Mouse (Mus musculus) thymus, postnatal 36 days (tissue): ENCODE measurements around the gene Hoxa6.

ENCODE experiments used
- DNase-seq, 2 experiments: peaks; one replicate each; pipeline ENCODE4 v3.0.0; 2022; ENCODE audit warnings: mixed read lengths in 2 of 2

Gene Hoxa6

DNA sequence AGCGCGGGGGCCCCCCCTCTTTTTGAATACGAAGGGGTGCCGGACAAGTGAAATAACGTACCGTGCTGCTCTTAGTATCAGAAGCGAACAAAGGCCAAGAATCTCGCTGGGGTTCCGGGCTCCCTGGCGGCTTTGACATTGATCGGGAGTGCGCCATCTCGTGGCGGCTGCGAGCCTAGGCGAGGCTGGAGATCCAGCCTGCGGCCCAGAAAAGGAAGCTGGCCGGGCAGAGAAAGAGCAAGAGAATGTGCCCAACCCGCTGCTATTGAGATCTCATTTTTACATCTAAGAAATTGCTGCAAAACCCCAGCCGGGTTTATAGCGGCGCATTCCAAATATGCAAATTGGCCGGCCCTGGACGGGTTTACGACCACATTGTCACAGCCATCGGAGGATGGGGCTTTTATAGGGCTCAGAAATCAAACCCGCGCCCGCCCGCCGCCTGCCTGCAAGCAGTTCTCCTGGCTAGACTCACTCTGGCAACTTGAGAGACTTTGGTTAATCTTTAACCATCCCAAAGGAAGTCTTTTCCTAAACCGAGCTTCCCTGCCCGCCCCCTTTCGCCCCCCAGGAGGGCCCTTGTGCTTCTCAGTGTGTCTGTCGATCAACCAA lies 32.0 kb upstream of the Hoxa6 start, which contains the start of gene Hoxa10:
TSS of gene Hoxa10 (minus strand) at position 466 of the 612 bp plus-strand sequence.
- peak; percentile 75 to 78 for DNase-seq

DNA sequence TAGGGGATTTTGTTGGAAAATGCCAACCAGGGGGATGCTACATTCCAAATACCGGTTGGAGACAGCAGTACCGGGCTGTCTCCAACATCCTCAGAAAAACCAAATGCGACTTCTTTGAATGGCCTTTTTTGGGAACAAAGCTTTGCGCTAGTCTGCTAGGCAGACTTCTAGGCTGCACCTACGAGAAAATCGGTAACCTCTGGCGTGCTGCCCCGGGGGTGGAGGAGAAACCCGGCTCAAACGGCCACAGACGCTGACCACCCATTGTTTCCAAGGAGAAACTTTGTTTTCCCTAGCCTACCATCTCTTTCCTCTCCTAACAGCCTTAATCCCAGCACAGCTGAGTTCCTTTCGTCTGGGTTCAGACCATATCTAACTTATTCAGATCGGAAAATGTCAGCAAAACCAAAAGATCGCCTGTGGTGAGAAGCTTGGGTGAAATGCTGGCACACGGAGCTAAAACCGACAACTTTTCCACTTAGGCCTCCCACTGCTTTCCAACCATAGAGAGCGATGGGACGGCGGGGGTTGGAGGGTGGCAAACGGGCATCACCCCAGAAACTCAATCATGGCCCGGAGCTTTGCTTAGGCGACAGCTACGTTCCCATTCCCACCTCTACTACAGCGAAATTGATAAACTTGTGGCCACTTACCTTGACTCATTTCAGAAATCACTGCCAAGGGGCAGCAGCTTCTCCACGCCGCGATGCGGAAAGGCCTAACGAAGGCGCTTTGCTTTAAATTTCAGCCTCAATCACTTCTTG lies 31.3 kb upstream of the Hoxa6 start:
- DNase-seq = no peak

DNA sequence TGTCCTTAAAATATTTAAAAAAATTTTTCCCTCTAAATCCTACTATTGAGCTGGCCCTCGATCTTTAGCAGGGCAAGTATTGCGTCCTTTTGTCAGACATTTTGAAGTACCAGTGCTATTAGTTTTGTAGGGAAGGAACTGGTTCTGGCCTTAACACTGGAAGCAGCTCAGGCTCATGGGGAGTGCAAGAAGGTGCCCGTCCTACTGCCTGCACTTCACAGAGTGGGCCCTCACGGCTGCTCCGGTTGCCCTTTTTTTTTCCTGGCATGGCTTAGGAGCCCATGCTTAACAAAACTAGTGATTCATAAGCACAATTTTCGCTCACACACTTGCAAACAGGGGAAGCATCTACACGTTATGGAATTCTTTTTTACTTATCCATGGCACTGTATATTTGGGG lies 30.5 kb upstream of the Hoxa6 start:
- DNase-seq = no peak

DNA sequence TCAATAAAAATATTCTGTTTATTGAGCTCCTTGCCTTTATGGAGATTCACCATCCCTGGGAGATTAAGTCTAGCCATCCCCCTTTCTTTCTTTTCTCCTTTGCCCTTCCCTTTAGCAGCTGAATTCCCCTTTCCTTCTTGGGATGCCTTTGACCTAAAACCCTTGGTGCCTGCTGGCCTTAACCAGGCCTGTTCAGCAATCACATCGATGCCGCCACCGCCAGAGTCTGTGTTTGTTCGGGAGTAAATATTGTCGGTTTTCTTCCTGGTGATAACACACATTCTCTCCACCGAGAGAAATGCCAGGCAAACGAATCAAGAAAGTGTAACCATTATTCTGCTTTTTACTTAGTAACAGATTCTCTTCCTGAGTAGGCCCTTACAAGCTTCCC lies 29.6 kb upstream of the Hoxa6 start:
- DNase-seq = no peak

DNA sequence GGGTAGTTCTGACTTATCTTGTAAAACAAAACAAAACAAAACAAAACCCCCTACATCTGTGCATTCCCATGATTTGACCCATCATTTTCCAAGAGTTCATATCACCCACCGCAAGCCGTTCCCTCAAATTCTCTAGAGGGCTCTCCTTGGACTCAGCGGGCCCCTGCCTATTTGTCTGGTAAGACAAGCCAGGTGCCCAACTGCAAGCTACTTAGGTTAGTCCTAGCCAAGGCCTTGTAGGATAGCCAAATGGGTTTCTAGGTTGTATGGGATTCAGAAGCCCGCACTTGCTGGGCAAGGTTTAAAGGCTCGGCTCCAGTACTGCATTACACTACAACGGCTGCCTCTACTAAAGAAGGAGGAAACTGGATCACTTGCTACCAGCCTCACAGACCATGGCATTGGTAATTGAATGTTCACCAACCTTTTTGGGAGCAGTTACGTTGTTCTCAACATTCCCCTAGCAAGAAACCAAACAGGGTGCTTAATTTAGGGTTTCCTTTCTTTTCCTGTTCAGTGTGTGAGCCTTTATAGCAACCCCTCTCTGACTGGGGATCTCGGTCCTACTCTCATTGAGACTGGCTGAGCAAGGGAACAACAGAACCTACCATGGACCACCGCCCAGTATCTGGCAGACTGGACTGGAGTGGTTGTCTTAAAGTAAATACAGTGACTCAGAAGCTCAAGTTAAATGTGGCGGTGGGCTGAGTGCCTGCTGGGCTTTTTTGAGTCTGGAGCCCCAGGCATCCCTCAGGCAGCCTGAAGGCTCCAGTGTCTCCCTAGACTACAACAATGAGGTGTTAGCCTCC lies 29.0 kb upstream of the Hoxa6 start:
- DNase-seq = no peak

DNA sequence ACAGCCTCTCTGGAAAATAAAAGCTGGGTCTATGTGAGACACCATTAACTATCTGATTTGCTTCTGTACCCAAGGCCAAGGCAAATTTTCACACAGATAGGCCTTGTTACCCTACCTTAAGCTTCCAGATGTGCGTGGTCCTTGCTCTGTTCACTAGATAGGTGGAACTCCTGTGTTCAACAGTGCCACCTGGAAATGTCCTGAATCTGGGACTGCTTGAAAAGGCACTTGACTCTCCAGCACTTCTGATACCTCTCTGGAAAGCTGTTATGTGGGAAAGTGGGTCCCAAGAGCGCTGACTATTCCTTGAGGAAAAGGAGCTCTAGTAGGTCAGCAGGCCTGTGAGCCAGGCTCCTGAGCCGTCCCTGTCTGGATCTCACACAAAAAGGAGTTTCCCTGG lies 28.3 kb upstream of the Hoxa6 start:
- DNase-seq = no peak

DNA sequence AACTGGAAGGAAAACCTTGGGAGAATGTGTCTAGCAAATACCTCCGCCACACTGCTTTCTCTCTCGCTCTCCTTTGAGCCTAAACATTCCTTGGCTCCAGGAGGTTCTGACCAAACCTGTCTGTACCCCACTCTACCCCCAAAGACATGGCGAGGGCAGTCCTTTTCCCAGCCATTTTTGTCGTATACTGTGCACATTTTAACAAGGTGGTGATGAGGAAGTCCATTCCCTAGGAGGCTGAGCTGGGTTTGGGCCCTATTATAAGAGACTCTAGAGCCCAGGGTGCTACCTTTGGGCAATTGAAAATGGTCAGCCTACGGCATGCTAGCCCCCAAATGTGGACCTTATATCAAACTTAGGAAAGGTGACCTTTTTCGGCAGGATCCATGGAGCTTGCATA lies 27.3 kb upstream of the Hoxa6 start:
- no peak for DNase-seq

DNA sequence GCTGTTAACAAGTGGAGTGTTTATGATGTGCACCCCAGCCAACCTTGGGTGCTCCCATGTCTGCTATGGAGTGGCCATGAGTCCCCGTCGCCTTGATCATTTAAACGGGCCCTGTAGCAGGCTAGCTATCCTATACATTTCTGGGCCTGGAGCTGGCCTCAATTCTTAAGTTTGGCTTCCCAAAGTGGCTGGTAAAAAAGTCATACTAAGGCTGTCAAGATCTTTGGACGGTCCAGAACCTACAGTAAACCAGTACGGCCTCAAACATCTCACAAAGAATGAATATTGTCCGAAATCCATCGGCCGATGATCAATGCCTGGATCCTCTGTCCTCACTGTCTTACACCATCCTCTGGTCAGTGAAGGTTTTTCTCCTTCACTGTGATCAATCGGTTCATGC lies 26.7 kb upstream of the Hoxa6 start:
- DNase-seq = no peak

DNA sequence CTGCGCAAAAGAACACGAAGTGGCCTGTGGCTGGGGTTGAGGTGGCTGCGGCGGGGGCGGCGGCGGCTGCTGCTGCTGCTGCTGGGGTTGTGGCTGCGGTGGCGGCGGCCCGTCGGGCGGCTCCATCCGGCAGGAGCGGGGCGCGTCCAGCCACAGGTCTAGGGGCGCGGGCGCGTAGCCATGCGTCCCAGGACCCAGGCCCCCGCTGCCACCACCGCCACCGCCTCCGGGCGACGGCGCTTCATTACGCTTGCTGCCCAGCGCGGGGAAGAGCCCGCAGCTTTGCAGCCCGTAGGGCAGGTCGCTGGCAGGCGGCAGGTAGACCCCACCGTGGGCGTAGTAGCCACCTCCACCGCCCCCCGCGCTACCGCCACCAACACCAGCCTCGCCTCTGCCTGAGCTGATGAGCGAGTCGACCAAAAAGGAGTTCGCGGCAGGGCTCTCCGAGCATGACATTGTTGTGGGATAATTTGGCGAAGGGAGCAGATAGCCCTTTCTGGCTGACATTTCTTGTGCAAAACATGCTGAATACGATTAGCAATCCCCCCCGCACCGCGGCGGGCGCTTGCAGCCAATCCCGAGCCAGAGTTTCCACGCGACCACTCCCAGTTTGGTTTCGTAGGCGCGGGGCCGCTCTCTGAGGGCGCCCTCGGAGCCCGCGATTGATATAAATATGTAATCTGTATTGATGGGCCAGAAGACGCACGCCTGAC lies 26.1 kb upstream of the Hoxa6 start:
- no peak for DNase-seq

DNA sequence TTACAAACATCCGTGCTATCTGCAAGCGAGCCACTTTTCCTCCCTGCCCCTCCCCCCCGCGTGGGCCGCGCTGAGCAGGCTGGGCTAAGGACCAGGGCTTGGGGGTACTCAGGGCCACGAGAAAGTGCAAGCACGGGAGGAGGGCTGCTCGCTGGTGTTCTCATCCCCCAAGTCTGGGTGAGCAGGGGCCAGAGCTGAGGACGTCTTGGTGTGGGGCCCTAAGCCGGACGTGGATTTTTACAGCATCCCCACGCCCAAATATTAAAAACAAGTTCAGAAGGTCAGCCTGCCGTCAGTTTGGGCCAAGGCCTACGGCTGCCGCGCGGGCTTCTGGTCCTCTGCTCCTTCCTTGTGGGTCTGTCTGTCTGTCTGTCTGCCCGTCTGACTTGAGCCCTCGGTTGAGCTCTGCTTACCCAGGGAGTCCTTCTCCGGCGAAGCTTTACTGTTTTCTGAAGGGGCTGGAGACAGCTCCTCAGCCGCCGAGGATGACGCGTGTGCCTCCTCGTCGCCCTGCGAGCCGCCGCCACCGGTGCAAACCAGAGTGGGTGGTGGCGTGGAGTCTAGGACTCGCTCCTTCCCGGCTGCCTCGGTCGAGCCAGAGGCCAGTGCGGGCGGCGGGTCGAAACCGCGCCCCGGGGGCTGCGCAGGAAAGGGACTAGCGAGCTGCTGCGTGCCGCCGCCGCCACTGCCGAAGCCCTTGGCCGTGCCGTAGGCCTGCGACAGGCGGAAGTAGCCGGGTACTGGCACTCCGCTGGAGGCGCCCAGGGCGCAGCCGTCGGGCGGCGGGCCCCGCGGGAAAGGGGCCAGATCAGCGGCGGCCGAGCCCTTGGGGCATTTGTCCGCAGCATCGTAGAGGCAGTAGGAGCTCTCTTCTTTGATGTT lies 25.3 kb upstream of the Hoxa6 start:
- DNase-seq = no peak

DNA sequence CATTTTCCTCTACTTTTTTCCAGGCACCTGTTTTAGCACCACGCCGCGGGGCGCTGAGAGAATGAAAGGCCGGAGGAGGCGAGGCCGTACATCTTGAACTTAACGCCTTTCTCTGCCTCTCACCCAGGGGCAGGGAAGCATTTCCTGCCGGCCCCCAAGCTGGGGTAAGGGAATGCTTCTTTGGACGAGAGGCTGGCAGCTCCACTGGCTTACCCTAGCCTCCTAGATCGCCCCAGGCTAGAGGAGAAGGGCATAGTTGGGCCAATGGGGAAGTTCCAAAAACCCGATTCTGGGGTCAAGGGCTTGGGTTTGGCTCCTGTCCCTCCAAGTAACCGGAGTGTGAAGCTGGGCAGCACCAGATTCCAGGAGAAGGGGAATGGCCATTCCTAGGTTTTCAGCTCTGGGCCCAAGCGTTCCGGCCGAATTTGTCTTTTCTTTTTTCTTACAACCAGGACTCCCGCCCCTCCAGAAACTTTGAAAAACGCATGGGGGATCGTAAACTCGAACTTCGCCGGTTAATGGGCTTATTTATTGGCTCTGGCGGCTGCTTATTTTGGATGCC lies 24.5 kb upstream of the Hoxa6 start:
- DNase-seq = no peak

DNA sequence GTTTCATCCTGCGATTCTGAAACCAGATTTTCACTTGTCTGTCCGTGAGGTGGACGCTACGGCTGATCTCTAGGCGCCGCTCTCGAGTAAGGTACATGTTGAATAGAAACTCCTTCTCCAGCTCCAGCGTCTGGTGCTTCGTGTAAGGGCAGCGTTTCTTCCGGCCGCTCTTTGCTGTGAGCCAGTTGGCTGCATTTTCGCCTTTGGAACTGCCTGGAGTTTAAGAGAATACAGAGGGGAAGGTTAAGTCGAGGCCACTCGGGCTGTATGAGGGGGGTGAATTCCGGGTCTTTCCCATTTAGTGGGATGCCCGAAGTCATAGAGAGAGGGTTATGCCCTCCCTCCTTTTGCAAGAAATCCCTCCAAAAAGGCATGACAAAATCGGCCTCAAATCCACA lies 24.0 kb upstream of the Hoxa6 start:
- DNase-seq = no peak

DNA sequence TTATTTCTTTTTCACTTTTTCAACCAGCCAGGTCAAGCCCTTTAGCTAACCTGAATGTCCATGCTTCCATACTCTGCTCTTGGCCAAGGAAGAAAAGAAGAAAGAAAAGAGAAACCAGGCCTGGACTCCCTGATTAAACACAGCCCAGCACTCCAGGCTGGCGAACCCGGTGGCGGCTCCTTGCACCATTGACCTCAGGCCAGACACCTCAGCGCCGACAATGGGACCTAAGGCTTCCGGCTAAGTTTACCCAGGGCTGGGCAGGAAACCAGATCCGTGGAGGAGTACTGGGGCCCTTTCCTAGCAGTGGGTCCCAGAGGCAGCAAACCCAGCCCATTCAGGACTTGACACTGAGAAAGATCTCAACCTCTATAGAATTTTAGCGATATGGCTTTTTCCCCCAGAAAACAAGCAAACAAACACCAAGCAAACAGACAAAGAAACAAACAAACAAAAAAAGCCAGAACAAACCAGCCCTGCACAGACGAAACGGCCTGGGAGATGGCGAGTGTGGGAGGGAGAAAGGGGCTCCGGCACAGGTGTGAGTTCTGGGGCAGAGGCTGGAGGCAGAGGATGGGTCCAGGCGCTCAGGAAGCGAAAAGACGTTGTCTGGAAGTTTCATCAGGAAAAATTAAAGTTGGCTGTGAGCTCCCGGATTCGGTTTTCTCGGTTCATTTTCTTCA lies 23.5 kb upstream of the Hoxa6 start:
- no peak for DNase-seq

DNA sequence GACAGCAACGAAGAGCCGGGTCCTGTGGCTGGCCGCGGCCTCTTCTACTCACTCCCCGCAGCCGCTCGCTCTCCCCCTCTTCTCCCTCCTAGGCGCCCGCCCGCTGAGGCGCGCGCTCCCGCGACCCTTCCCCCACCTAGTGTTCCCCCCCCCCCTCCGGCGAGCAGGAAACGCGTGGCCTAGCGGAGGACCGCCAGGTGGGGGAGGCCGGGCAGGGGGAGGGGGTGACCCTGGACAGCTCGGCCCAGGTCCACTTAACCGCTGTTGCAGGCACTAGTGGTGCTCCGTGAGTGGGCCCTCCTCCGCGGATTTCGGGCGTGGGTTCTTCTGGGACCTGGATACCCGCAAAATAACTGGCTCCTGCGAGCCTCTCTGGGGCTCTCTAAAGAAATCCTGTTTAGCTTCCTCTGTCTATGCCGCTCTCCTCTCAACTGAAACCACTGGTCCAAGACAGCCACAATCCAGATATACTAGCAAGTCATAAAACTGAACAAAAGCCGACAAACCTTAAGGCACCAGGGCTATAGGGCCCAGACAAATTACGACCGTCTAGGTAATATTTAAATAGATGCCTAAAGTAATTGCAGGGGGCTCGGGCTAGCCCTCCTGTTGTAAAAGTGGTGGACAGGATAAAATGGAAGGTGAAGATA lies 22.1 kb upstream of the Hoxa6 start, which contains the start of gene Hoxa9:
TSS of gene Hoxa9 (minus strand) at position 574 of the 650 bp plus-strand sequence.
- no peak for DNase-seq

DNA sequence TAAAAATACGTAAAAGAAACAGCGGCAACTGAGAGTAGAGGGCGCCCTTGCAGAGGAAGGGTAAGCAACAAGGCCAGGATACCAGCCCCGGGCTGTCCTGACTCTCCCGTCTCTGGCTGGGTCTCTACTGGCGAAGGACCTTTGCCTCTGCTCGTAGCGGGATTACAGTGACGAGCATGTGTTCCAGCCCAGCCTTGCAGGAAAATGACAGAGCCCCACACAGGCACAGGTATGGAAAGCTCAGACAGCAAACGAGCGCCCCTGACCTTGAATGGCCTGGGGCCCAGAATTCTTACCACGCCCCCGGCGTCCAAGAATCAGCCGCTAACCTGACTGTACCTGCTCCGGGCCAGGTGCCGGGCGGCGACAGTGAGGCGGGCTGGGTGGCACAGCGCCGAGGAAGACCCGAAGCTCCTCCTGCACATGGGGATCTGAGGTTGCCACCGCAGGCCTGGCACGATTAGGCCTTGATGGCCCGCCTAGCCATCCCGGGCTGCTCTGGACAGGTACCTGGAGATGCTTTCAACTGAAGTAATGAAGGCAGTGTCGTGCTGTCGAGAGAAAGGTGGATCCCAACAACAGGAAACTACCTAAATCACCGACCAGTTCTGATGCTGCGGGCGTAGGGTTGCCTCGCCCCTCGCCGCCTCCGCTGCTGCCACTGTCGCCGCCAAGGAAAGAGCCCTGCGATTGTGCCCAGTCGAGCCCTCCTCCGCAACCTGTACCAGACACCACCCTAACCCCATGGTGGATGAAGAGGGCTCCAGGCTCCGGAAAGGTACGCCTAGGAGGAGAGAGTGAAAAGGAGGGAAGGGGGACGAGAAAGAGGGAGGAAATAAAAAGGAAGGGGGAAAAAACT lies 21.3 kb upstream of the Hoxa6 start:
- no peak for DNase-seq

DNA sequence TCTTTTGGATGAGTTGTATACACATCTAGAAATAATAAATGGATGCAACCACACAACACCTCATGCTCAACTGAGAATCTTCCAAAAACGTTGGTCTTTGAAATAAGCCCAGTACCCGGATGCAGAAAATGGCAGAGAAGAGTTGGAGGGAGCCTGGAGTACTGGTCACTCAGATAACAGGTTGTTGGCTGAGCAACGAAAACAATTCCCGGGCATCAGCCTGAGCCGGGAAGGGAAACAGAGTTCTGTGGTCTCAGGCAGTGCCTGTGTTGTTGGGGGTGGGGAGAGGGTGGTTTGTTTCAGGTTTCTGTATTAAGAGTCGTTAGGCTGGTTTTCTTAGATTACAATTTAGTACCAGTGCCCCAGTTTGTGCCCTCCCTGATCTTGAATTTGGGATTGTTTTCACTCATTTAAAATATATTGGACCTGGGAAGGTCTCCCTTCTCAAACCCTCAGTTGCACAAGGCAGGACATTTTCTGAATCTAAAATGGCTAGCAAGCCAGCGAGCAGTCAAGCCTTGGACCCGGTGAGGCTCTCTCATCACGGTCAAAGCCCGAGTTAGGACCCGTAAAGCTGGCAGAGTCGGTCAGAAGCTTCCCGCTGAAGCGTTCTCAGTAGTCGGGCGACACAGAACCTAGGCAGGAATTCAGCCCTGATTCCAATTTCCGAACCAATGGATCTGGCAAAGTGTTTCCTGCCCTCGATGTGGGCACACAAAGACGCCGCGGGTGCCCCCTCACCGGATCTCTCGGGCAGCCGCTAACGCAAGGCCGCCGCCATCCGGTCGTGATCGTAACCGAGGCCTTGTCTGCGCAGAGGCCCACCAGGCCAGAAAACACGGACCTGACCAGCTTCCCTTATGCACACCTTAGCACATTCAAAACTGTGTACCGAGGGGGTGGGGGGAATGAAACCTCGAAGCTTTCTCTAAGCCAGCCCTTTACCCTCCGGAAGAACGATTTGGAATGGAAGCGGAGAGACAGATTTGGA lies 20.2 kb upstream of the Hoxa6 start:
- DNase-seq = no peak

DNA sequence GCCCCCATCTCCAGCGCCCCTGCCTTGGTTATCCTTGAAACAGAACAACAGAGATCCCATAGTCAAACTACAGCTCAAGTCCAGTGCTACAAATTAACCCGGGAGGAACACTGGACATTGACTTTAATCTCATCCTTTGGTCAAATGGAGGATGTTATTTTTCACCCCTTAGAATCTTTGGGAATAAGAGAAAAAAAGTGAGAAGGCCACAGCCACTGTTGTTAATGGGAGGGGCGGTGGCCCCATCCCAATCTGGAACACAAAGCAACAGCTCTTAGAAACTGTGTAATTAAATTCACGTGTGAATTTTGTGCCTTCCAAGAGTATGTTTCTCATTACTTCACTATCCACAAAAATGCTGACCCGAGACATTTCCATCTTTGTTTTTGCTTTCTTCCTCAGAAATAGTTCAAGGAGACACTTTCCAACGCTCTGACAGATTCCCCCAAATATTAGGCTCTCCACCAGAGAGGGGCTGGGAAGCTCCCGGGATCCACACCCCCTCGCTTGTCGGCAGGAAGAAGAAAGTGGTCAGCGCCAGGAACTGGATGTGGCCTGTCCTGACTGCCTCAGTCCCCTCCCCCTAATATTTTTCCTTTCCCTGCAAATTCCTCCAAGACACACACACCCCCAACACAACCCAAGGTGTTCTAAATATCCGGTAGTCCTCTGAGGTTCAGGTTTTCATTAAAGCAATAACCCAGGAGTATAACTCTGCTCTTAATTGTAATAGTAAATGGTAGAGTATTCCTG lies 19.1 kb upstream of the Hoxa6 start:
- no peak for DNase-seq
